Mouse (Mus musculus): ENCODE results near the gene Islr2. TPM values are rescaled to one million over a fixed set of nuclear protein-coding genes. Genes with fewer than 3 reads are reported as not detected.

The Islr2 gene
- polyA plus RNA-seq, 2 experiments, result 0.03 TPM; not detected in 1

- Histone ChIP-seq H3K27me3 (ENCODE audit: control insufficient read depth, insufficient read depth, low read length) (no peaks in the 10 kb centered on the region), H3K9me3 (ENCODE audit: control insufficient read depth, low read length) (no peaks in the 10 kb centered on the region), H3K36me3 (replicated peaks; ENCODE audit: control insufficient read depth, insufficient read depth, low read depth) (no peaks in the 10 kb centered on the region), H3K27ac (no peak overlapping the region), H3K9ac (replicated peaks) (no peak overlapping the region), H3K4me1 (replicated peaks; ENCODE audit: control insufficient read depth in 2 of 2, insufficient read depth in 2 of 2, low read length in 1 of 2) (no peaks in the 10 kb centered on the region), H3K4me2 (ENCODE audit: low read depth) (no peak overlapping the region), H3K4me3 (ENCODE audit: insufficient read depth in 1 of 2, low read depth in 2 of 2, low read length in 2 of 2) (no peak overlapping the region)
- DNase-seq (ENCODE audit: low read depth in 3 of 3, low spot score in 3 of 3) (no peak), ATAC-seq (ENCODE audit: insufficient read depth) (no peak)
- TF ChIP-seq CTCF (IDR thresholded peaks at IDR 0.05; ENCODE audit: low read depth), result no peak
- no peak for TF ChIP-seq EP300 (IDR thresholded peaks at IDR 0.05; ENCODE audit: low read depth)
- 48% methylated on average over 4 of the region's 4 CpGs for whole genome bisulfite sequencing (ENCODE audit: insufficient replicate concordance)
Observed at GRCm38 (mm10) chr9:58177165-58177564, 27.0 kb downstream of the Islr2 start.

GRCm38 (mm10) chr9:58175745-58176487, 28.2 kb downstream of the Islr2 start:
- DNase-seq (ENCODE audit: low read depth in 3 of 3, low spot score in 3 of 3) (no peak), ATAC-seq (ENCODE audit: insufficient read depth) (no peak)
- Histone ChIP-seq H3K36me3 (replicated peaks; ENCODE audit: control insufficient read depth, insufficient read depth, low read depth) (no peaks in the 10 kb centered on the region), H3K27ac (no peak overlapping the region), H3K9me3 (ENCODE audit: control insufficient read depth, low read length) (no peaks in the 10 kb centered on the region), H3K4me3 (ENCODE audit: insufficient read depth in 1 of 2, low read depth in 2 of 2, low read length in 2 of 2) (no peak overlapping the region), H3K4me2 (ENCODE audit: low read depth) (no peak overlapping the region), H3K9ac (replicated peaks) (no peak overlapping the region), H3K27me3 (ENCODE audit: control insufficient read depth, insufficient read depth, low read length) (no peaks in the 10 kb centered on the region), H3K4me1 (replicated peaks; ENCODE audit: control insufficient read depth in 2 of 2, insufficient read depth in 2 of 2, low read length in 1 of 2) (no peaks in the 10 kb centered on the region)
- TF ChIP-seq CTCF (IDR thresholded peaks at IDR 0.05; ENCODE audit: low read depth) (no peak), EP300 (IDR thresholded peaks at IDR 0.05; ENCODE audit: low read depth) (no peak)
- 37% methylated on average over 5 of the region's 5 CpGs for WGBS (ENCODE audit: insufficient replicate concordance)

GRCm38 (mm10) chr9:58174818-58175251, 29.3 kb downstream of the Islr2 start:
- Histone ChIP-seq H3K9me3 (ENCODE audit: control insufficient read depth, low read length) (no peaks in the 10 kb centered on the region), H3K36me3 (replicated peaks; ENCODE audit: control insufficient read depth, insufficient read depth, low read depth) (no peaks in the 10 kb centered on the region), H3K27me3 (ENCODE audit: control insufficient read depth, insufficient read depth, low read length) (no peaks in the 10 kb centered on the region), H3K27ac (no peak overlapping the region), H3K9ac (replicated peaks) (no peak overlapping the region), H3K4me3 (ENCODE audit: insufficient read depth in 1 of 2, low read depth in 2 of 2, low read length in 2 of 2) (no peak overlapping the region), H3K4me2 (ENCODE audit: low read depth) (no peak overlapping the region), H3K4me1 (replicated peaks; ENCODE audit: control insufficient read depth in 2 of 2, insufficient read depth in 2 of 2, low read length in 1 of 2) (no peaks in the 10 kb centered on the region)
- no peak for TF ChIP-seq CTCF (IDR thresholded peaks at IDR 0.05; ENCODE audit: low read depth)
- no peak for TF ChIP-seq EP300 (IDR thresholded peaks at IDR 0.05; ENCODE audit: low read depth)
- ATAC-seq (ENCODE audit: insufficient read depth) (no peak), DNase-seq (ENCODE audit: low read depth in 3 of 3, low spot score in 3 of 3) (no peak)
- WGBS (ENCODE audit: insufficient replicate concordance), result 40% methylated on average over 5 of the region's 5 CpGs

GRCm38 (mm10) chr9:58172863-58173262, 31.3 kb downstream of the Islr2 start:
- WGBS (ENCODE audit: insufficient replicate concordance), result 49% methylated on average over 2 of the region's 2 CpGs
- H3K36me3 ChIP-seq (replicated peaks; ENCODE audit: control insufficient read depth, insufficient read depth, low read depth), result no peaks in the 10 kb centered on the region
- no peak overlapping the region for H3K9ac ChIP-seq (replicated peaks)
- H3K4me1 ChIP-seq (replicated peaks; ENCODE audit: control insufficient read depth in 2 of 2, insufficient read depth in 2 of 2, low read length in 1 of 2), result no peaks in the 10 kb centered on the region
- H3K4me2 ChIP-seq (ENCODE audit: low read depth), result no peak overlapping the region
- TF ChIP-seq EP300 (IDR thresholded peaks at IDR 0.05; ENCODE audit: low read depth) (no peak), CTCF (IDR thresholded peaks at IDR 0.05; ENCODE audit: low read depth) (no peak)
- no peak for ATAC-seq (ENCODE audit: insufficient read depth)
- no peaks in the 10 kb centered on the region for H3K9me3 ChIP-seq (ENCODE audit: control insufficient read depth, low read length)
- DNase-seq (ENCODE audit: low read depth in 3 of 3, low spot score in 3 of 3), result no peak
- H3K27me3 ChIP-seq (ENCODE audit: control insufficient read depth, insufficient read depth, low read length), result no peaks in the 10 kb centered on the region
- no peak overlapping the region for H3K4me3 ChIP-seq (ENCODE audit: insufficient read depth in 1 of 2, low read depth in 2 of 2, low read length in 2 of 2)
- H3K27ac ChIP-seq, result no peak overlapping the region

GRCm38 (mm10) chr9:58169426-58169825, 34.7 kb downstream of the Islr2 start:
- Histone ChIP-seq H3K9ac (replicated peaks) (no peak overlapping the region), H3K27me3 (ENCODE audit: control insufficient read depth, insufficient read depth, low read length) (no peaks in the 10 kb centered on the region), H3K4me3 (ENCODE audit: insufficient read depth in 1 of 2, low read depth in 2 of 2, low read length in 2 of 2) (no peak overlapping the region), H3K4me1 (replicated peaks; ENCODE audit: control insufficient read depth in 2 of 2, insufficient read depth in 2 of 2, low read length in 1 of 2) (no peaks in the 10 kb centered on the region), H3K36me3 (replicated peaks; ENCODE audit: control insufficient read depth, insufficient read depth, low read depth) (no peaks in the 10 kb centered on the region), H3K9me3 (ENCODE audit: control insufficient read depth, low read length) (no peaks in the 10 kb centered on the region), H3K27ac (no peak overlapping the region), H3K4me2 (ENCODE audit: low read depth) (no peak overlapping the region)
- 54% methylated on average over 6 of the region's 6 CpGs for WGBS (ENCODE audit: insufficient replicate concordance)
- ATAC-seq (ENCODE audit: insufficient read depth), result no peak
- no peak for TF ChIP-seq CTCF (IDR thresholded peaks at IDR 0.05; ENCODE audit: low read depth)
- no peak for TF ChIP-seq EP300 (IDR thresholded peaks at IDR 0.05; ENCODE audit: low read depth)
- DNase-seq (ENCODE audit: low read depth in 3 of 3, low spot score in 3 of 3), result no peak
